Mouse (Mus musculus): ENCODE results near the gene Tubg2. TPM values are rescaled to one million over a fixed set of nuclear protein-coding genes. Genes with fewer than 3 reads are reported as not detected.
A peak's percentile ranks its signal among the peaks of the same experiment; 100 is the strongest.

Gene Tubg2
- polyA plus RNA-seq, 1 experiment from 2014 or later: 5.7 TPM

DNA sequence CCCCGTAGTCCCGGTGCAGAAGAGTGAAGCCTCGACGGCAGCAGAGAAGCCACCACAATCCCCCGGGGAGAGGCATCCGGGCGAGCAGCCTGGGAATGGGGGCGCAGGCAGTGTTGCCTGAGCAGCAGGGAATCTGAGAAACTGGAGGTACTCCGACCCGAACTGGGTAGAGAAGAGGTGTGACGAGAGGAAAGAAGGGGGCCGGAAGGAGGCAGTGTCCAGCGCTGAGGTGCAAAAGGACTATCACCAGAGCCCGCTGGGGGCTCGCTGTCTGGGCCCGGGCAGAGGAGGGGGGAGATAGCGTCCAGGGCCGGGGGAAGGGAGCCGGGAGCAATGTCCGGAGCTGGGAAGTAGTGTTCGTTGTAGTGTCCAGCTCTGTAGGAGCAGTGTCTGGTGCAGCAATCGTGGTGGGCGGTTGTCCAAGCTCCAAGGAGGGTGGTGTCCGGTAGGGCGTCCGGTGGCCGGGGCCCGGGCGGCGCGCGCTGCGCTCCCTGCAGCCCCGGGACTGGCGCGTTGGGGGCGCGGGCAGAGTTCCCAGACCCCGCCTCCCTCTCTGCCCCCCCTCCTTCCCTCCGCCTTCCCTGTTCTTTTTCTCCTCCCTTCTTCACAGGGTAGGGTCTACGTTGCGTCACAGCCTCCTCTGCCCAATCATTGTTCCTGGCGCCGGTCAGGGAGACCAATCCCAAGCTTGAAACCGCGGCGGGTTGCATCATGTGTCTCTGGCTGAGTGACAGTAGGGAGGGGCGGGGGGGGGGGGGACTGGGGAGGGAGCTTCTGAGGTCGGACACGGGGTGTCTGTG lies 15.3 kb downstream of the Tubg2 start, which contains the start of gene Plekhh3:
TSS of gene Plekhh3 (minus strand) at position 541 of the 800 bp plus-strand sequence.
- H3K9me3 ChIP-seq: no peaks in the 10 kb centered on the region
- under 1% methylated on average over 50 of the region's 50 CpGs for WGBS
- H3K27ac ChIP-seq (replicated peaks): peak within 1 kb of the TSS; percentile 70
- peaks cover 81% of the 10 kb centered on the region for H3K4me1 ChIP-seq
- DNase-seq (ENCODE audit: low spot score): peak; percentile 98
- H3K4me3 ChIP-seq: peak within 1 kb of the TSS; percentile 68
- peaks cover 13% of the 10 kb centered on the region for H3K36me3 ChIP-seq (replicated peaks)
- peaks cover 85% of the 10 kb centered on the region for H3K27me3 ChIP-seq (replicated peaks; ENCODE audit: low read depth, poor library complexity, severe bottlenecking)

DNA sequence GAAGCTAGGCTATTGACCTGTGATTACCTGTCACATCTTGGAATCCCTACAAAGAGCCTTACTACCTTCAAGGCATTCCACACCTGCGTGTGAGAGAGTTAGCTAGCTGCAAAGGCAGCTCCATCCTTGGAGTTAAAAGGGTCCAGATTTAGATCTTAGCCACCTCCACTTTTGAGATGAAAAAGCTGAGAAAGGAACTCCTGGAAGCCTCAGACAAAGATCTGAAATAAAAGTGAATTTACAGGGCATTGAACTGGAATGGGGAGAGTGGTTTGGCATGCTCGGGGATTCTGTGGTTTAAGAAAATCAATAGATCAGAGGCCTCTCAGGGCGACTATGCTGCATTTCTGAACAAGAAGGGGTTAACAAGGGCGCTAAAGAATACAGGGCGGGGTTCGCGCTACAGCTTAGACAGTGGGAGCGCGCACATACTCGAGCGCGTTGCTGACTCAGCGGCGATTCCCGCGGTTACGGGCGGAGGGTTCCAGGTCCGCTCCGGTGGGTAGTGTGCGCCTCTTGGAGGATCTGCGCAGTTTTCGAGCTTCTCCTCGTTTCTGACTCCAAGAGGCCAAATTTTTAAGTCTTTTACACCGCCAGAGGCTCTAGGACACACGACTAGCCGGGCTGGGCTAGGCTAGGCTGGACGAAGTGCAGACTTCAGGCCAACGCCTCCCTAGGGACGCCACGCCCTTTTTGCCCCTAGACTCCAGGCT lies 16.2 kb downstream of the Tubg2 start:
- under 1% methylated on average over 31 of the region's 31 CpGs for WGBS
- DNase-seq (ENCODE audit: low spot score): peak; percentile 83
- Histone ChIP-seq H3K27ac (replicated peaks) (peak overlapping the region; percentile 58), H3K36me3 (replicated peaks) (peaks cover 9% of the 10 kb centered on the region), H3K4me1 (peaks cover 83% of the 10 kb centered on the region), H3K4me3 (peak overlapping the region; percentile 68), H3K9me3 (no peaks in the 10 kb centered on the region), H3K27me3 (replicated peaks; ENCODE audit: low read depth, poor library complexity, severe bottlenecking) (peaks cover 85% of the 10 kb centered on the region)

DNA sequence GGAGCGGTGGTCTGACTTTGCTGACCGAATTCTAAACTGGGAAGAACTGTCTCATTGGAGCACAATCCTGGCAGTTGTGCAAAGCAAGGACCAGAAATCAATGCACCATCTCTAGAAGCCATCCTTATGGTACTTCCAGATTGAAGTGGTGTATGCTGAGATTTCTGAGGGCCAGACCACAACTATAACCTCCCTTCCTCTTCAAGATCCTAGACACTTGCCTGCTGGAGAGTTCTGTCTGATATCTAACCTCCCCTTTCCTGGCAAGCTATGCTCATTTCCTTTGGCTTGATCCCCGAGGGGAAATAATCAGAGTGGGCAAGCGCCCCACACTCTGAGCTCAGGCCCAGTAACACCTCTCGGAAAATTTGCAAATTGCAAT lies 16.7 kb downstream of the Tubg2 start:
- WGBS: 13% methylated on average over 5 of the region's 5 CpGs
- Histone ChIP-seq H3K4me1 (peaks cover 88% of the 10 kb centered on the region), H3K27ac (replicated peaks) (peak overlapping the region; percentile 58), H3K36me3 (replicated peaks) (peaks cover 4% of the 10 kb centered on the region), H3K9me3 (no peaks in the 10 kb centered on the region), H3K27me3 (replicated peaks; ENCODE audit: low read depth, poor library complexity, severe bottlenecking) (peaks cover 85% of the 10 kb centered on the region), H3K4me3 (peak overlapping the region; percentile 68)
- DNase-seq (ENCODE audit: low spot score): no peak

DNA sequence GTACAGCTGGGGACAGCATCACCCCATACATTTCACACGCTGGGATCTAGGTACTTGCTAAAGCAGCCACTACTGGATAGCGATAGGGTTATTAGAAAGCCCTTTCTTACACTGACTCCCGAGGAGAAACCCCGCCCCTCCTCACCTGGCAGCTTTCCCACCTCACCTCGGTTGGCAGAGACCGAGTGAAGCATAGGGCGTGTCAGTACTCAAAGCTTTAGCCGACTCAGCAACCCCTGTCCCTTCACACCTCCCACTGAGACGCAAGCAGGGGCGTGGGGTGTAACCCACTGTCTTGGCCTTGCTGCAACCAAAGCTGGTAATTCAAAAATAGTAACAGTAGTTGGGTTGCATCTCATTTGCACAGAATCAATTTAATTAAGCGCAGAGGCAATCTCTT lies 17.4 kb downstream of the Tubg2 start:
- no peak for DNase-seq (ENCODE audit: low spot score)
- 5% methylated on average over 11 of the region's 11 CpGs for WGBS
- Histone ChIP-seq H3K4me1 (peaks cover 88% of the 10 kb centered on the region), H3K27me3 (replicated peaks; ENCODE audit: low read depth, poor library complexity, severe bottlenecking) (peaks cover 85% of the 10 kb centered on the region), H3K36me3 (replicated peaks) (no peaks in the 10 kb centered on the region), H3K27ac (replicated peaks) (peak overlapping the region; percentile 78; the same call in 1 of the 2 replicates), H3K4me3 (peak overlapping the region; percentile 55), H3K9me3 (no peaks in the 10 kb centered on the region)

DNA sequence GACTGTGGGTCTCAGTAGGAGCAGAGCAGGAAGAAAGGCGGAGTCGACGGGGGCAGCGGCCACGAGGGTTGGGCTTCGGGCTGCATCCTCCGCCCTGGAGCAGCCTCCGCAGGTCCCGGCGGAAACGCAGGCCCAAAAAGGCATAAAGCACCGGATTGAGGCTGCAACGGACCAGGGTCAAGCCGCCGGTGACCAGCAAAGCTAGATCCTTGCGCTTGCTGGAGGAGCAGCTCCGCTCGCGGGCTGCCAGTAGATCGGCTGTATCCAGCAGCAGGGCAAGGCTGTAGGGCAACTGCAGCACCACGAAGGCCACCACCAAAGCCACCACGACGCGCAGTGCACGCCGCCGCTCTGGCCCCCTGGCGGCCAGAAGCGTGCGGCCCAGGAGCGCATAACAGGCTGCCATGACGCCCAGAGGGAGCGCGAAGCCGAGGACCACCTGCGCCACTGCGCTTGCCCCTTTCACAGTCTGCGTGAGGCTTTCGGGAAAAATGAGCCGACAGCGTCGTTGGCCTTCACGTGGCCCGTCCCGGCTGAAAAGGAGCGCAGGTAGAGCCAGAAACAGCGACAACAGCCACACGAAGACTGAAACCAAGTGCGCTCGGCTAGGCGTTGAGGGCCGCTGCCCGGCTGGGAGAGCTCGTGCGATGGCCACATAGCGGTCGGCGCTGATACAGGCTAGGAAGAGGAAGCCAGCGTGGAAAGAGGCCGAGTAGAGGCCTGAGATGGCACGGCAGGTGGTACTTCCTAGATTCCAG lies 18.1 kb downstream of the Tubg2 start:
- H3K27me3 ChIP-seq (replicated peaks; ENCODE audit: low read depth, poor library complexity, severe bottlenecking): peaks cover 85% of the 10 kb centered on the region
- no peaks in the 10 kb centered on the region for H3K36me3 ChIP-seq (replicated peaks)
- H3K4me3 ChIP-seq: peak overlapping the region; percentile 55
- H3K9me3 ChIP-seq: no peaks in the 10 kb centered on the region
- H3K27ac ChIP-seq (replicated peaks): peak overlapping the region; percentile 78
- H3K4me1 ChIP-seq: peaks cover 93% of the 10 kb centered on the region
- under 1% methylated on average over 61 of the region's 61 CpGs for WGBS
- peak; percentile 91 for DNase-seq (ENCODE audit: low spot score)

DNA sequence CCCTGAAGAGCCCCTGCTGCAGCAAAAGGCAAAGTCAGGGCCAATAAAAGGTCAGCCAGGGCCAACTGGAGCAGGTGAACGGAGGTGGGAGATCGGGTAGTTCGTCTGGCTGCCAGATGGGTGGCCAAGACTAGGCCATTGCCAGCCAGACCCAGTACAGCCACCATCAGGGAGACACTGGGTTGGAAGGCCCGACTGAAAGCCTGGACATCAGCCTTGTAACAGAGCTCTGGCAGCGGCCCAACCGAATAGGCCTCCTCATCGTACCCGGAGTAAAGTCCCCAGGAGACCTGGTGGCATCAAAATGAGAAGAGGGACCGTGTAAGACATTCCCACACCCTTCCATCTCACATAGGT lies 18.7 kb downstream of the Tubg2 start:
- peak overlapping the region; percentile 78 for H3K27ac ChIP-seq (replicated peaks)
- no peaks in the 10 kb centered on the region for H3K36me3 ChIP-seq (replicated peaks)
- H3K9me3 ChIP-seq: no peaks in the 10 kb centered on the region
- H3K27me3 ChIP-seq (replicated peaks; ENCODE audit: low read depth, poor library complexity, severe bottlenecking): peaks cover 85% of the 10 kb centered on the region
- H3K4me1 ChIP-seq: peaks cover 88% of the 10 kb centered on the region
- DNase-seq (ENCODE audit: low spot score): no peak
- peak overlapping the region; percentile 55 for H3K4me3 ChIP-seq
- WGBS: 27% methylated on average over 9 of the region's 9 CpGs

DNA sequence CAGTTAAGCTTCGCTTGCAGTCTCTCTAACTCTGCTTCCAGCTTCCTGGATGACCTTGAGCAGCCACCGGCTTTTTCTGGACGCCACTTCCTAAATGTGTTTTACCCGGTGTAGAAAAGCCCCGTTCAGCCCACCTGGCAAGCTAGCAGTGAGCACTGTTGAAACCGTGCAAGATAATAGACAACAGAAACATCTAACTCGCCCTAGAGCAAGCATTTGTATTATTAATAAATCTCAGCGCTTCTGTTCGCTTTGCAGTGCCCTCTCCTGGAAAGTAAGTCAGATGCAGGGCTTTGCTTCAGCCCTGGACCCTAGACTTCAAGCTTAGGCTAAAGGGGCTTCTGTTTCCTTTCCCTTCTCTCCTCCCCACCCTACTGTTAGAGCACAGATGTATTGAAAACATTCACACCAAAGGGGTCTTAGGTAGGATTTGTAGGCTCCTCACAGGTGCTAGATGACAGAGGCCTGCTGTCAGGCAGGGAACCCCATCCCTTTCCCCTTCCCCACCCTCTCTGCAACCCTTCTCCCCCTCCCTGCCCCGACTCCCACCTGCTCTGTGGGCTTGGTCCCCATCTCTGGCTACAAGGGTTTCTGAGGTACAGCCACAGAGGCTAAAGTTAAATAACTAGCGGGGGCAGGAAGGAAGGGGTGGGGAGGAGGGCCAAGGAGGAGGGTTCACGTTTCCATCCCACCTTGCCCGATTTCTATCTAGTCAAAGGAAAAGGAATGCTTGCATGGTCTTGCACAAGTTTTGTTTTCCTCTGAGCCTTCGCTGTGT lies 19.3 kb downstream of the Tubg2 start, which contains the start of gene Ccr10:
TSS of gene Ccr10 (minus strand) at position 593 of the 778 bp plus-strand sequence.
- H3K4me1 ChIP-seq: peaks cover 81% of the 10 kb centered on the region
- WGBS: 20% methylated on average over 14 of the region's 14 CpGs

DNA sequence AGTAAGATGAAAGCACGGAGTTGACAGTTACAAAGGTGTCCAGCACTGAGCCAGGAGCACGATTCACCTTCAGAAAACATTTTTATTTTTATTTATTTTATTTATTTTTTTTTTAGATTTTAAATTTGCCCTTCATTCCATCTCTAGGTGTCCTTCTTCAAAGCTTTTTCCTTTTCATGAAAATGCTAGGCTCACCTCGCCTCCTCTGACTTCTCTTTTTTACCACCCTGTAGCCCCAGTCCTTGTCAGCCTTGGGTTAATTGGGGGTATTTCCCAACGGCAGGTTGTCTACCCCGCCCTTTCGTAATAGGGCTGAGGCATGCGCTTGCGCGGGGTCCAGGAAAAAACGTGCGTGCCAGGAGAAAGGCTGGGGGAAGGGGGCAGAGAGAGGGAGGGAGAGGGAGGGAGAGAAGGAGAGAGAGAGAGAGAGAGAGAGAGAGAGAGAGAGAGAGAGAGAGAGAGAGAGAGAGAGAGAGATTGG lies 20.0 kb downstream of the Tubg2 start:
- Histone ChIP-seq H3K27me3 (replicated peaks; ENCODE audit: low read depth, poor library complexity, severe bottlenecking) (peaks cover 85% of the 10 kb centered on the region), H3K9me3 (no peaks in the 10 kb centered on the region), H3K4me1 (peaks cover 75% of the 10 kb centered on the region), H3K4me3 (peak overlapping the region; percentile 47), H3K27ac (replicated peaks) (no peak overlapping the region), H3K36me3 (replicated peaks) (no peaks in the 10 kb centered on the region)
- no peak for DNase-seq (ENCODE audit: low spot score)
- 10% methylated on average over 11 of the region's 11 CpGs for WGBS

More for the DNA sequence above, 19.3 kb downstream of the Tubg2 start, which contains the start of gene Ccr10:
- H3K27me3 ChIP-seq (replicated peaks; ENCODE audit: low read depth, poor library complexity, severe bottlenecking): peaks cover 85% of the 10 kb centered on the region
- H3K4me3 ChIP-seq: peak within 1 kb of the TSS; percentile 55
- no peak for DNase-seq (ENCODE audit: low spot score)
- no peaks in the 10 kb centered on the region for H3K9me3 ChIP-seq
- no peak within 1 kb of the TSS for H3K27ac ChIP-seq (replicated peaks)
- no peaks in the 10 kb centered on the region for H3K36me3 ChIP-seq (replicated peaks)

DNA sequence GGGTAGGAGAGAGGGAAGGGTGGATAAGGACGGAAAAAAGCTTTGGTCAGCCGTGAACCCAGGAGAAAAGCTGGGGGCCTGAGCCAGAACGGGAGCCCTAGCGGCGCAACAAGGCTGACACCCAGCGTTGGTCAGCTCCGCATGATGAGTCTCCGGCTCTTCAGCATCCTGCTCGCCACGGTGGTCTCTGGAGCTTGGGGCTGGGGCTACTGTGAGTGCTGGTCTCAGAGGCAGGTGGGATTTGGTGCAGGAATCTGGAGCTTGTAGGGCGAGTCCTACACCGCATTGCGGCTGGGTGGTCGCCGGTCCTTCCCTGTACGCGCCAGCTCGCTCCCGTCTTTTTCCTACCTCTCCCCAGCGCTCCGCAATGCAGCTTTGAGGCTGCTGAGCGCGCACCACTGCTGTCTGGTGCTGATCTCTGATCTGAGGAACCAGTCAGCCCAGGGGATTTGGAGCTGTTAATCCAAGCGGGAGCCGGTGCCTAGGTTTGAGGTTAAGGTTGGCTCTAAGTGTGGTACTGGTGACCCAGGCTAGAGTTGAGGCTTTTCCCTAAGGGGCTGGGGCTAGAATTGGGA lies 20.5 kb downstream of the Tubg2 start:
- H3K27ac ChIP-seq (replicated peaks): no peak overlapping the region
- WGBS: under 1% methylated on average over 25 of the region's 25 CpGs
- H3K27me3 ChIP-seq (replicated peaks; ENCODE audit: low read depth, poor library complexity, severe bottlenecking): peaks cover 81% of the 10 kb centered on the region
- no peaks in the 10 kb centered on the region for H3K36me3 ChIP-seq (replicated peaks)
- H3K9me3 ChIP-seq: no peaks in the 10 kb centered on the region
- peak; percentile 65 for DNase-seq (ENCODE audit: low spot score)
- peaks cover 70% of the 10 kb centered on the region for H3K4me1 ChIP-seq
- peak overlapping the region; percentile 47 for H3K4me3 ChIP-seq

DNA sequence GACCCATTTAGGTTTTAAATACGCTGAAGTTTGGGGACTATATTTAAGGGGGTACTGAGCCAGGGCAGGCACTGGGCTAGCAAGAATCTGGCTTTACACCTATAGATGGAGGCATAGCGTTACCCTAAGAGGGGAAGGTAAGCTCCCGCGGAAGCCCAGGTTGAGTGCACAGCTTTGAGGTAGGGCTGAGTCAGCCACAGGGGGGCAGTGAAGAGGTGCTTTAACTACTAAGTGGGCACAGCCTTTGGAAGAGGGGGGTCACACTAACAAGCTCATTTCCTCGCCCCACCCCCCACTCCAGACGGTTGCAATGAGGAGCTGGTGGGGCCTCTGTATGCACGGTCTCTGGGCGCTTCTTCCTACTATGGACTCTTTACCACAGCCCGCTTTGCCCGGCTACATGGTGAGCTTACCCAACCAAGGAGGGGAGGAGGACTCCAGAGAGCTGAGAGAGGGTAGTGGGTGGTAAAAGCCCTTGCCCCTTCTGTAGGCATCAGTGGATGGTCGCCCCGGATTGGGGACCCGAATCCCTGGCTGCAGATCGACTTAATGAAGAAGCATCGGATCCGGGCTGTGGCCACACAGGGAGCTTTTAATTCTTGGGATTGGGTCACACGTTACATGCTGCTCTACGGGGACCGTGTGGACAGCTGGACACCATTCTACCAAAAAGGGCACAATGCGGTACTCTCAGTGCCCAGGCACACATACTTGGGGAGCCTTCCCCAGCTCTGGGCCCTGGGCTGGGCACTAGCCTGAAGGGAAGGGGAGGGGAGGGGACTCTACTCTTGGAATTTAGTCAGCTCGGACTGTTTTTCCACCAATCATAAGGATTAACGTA lies 21.4 kb downstream of the Tubg2 start:
- no peaks in the 10 kb centered on the region for H3K9me3 ChIP-seq
- no peak overlapping the region for H3K27ac ChIP-seq (replicated peaks)
- WGBS: 23% methylated on average over 22 of the region's 22 CpGs
- H3K27me3 ChIP-seq (replicated peaks; ENCODE audit: low read depth, poor library complexity, severe bottlenecking): peaks cover 84% of the 10 kb centered on the region
- DNase-seq (ENCODE audit: low spot score): peak; percentile 72
- no peaks in the 10 kb centered on the region for H3K36me3 ChIP-seq (replicated peaks)
- peaks cover 60% of the 10 kb centered on the region for H3K4me1 ChIP-seq
- H3K4me3 ChIP-seq: peak overlapping the region; percentile 47

All from embryonic facial prominence, embryonic 10.5 days (tissue).